Mouse (Mus musculus): ENCODE data around the gene Arid5b.

The Arid5b gene

GRCm38 (mm10) chr10:68193561-68193960 lies 85.0 kb downstream of the Arid5b start:
- DNase-seq (ENCODE audit: low spot score in 2 of 2), result no peak

GRCm38 (mm10) chr10:68192824-68193255 lies 85.7 kb downstream of the Arid5b start:
- no peak for DNase-seq (ENCODE audit: low spot score in 2 of 2)

- DNase-seq (ENCODE audit: low spot score in 2 of 2), result peak in 1 of 2 experiments; percentile 50
Observed at GRCm38 (mm10) chr10:68191691-68192380, 86.7 kb downstream of the Arid5b start.

- no peak for DNase-seq (ENCODE audit: low spot score in 2 of 2)
Observed at GRCm38 (mm10) chr10:68191146-68191545, 87.4 kb downstream of the Arid5b start.

GRCm38 (mm10) chr10:68189847-68190246 lies 88.7 kb downstream of the Arid5b start:
- DNase-seq (ENCODE audit: low spot score in 2 of 2), result no peak

- no peak for DNase-seq (ENCODE audit: low spot score in 2 of 2)
Observed at GRCm38 (mm10) chr10:68183096-68183495, 95.4 kb downstream of the Arid5b start.

GRCm38 (mm10) chr10:68182266-68182665 lies 96.3 kb downstream of the Arid5b start:
- no peak for DNase-seq (ENCODE audit: low spot score in 2 of 2)

- no peak for DNase-seq (ENCODE audit: low spot score in 2 of 2)
Observed at GRCm38 (mm10) chr10:68181156-68181555, 97.4 kb downstream of the Arid5b start.

- no peak for DNase-seq (ENCODE audit: low spot score in 2 of 2)
Observed at GRCm38 (mm10) chr10:68180721-68181120, 97.8 kb downstream of the Arid5b start.

GRCm38 (mm10) chr10:68180151-68180550 lies 98.4 kb downstream of the Arid5b start:
- DNase-seq (ENCODE audit: low spot score in 2 of 2), result no peak

- no peak for DNase-seq (ENCODE audit: low spot score in 2 of 2)
Observed at GRCm38 (mm10) chr10:68179741-68180140, 98.8 kb downstream of the Arid5b start.

GRCm38 (mm10) chr10:68179339-68179738 lies 99.2 kb downstream of the Arid5b start:
- no peak for DNase-seq (ENCODE audit: low spot score in 2 of 2)

- no peak for DNase-seq (ENCODE audit: low spot score in 2 of 2)
Observed at GRCm38 (mm10) chr10:68177697-68178485, 100.6 kb downstream of the Arid5b start.

GRCm38 (mm10) chr10:68175811-68176210 lies 102.7 kb downstream of the Arid5b start:
- DNase-seq (ENCODE audit: low spot score in 2 of 2), result no peak

- DNase-seq (ENCODE audit: low spot score in 2 of 2), result no peak
Observed at GRCm38 (mm10) chr10:68173634-68174033, 104.9 kb downstream of the Arid5b start.

- DNase-seq (ENCODE audit: low spot score in 2 of 2), result no peak
Observed at GRCm38 (mm10) chr10:68172906-68173305, 105.6 kb downstream of the Arid5b start.

GRCm38 (mm10) chr10:68171974-68172373 lies 106.6 kb downstream of the Arid5b start:
- no peak for DNase-seq (ENCODE audit: low spot score in 2 of 2)

- DNase-seq (ENCODE audit: low spot score in 2 of 2), result no peak
Observed at GRCm38 (mm10) chr10:68168613-68169012, 109.9 kb downstream of the Arid5b start.

- DNase-seq (ENCODE audit: low spot score in 2 of 2), result no peak
Observed at GRCm38 (mm10) chr10:68168141-68168540, 110.4 kb downstream of the Arid5b start.

GRCm38 (mm10) chr10:68167118-68167517 lies 111.4 kb downstream of the Arid5b start:
- DNase-seq (ENCODE audit: low spot score in 2 of 2), result no peak

- DNase-seq (ENCODE audit: low spot score in 2 of 2), result no peak
Observed at GRCm38 (mm10) chr10:68166695-68167086, 111.8 kb downstream of the Arid5b start.

- no peak for DNase-seq (ENCODE audit: low spot score in 2 of 2)
Observed at GRCm38 (mm10) chr10:68165709-68166694, 112.5 kb downstream of the Arid5b start.
